Mouse (Mus musculus) embryonic facial prominence, embryonic 11.5 days (tissue): ENCODE data around the gene Smad6. TPM values are rescaled to one million over a fixed set of nuclear protein-coding genes. Genes with fewer than 3 reads are reported as not detected.
A peak's percentile ranks its signal among the peaks of the same experiment; 100 is the strongest.

Experiments
- ATAC-seq: fragments of 200-750 bp; cut with Nextera tagmentation; replicated peaks from 2 replicates; pipeline ENCODE4 v1.8.0; 2017; ENCODE audit warnings: low read depth; ENCODE audit not compliant: insufficient number of reproducible peaks, low FRiP score, low TSS enrichment
- DNase-seq: peaks from one replicate; pipeline ENCODE4 v3.0.0-alpha.2; 2015; ENCODE audit warnings: low spot score
- H3K27ac ChIP-seq: fragments of 300-500 bp; sonication (generic); replicated peaks from 2 replicates; pipeline ENCODE4 v1.5.1; 2014; ENCODE audit warnings: mild to moderate bottlenecking, low read depth, low read length, control low read depth
- H3K27me3 ChIP-seq: fragments of 300-500 bp; sonication (generic); 2 replicates; pipeline ENCODE4 v1.6.1; 2014; ENCODE audit warnings: mild to moderate bottlenecking, low read length, moderate library complexity, mixed read lengths; ENCODE audit not compliant: control insufficient read depth, insufficient read depth
- H3K36me3 ChIP-seq: fragments of 300-500 bp; sonication (generic); replicated peaks from 2 replicates; pipeline ENCODE4 v1.6.1; 2014; ENCODE audit warnings: low read depth, mild to moderate bottlenecking, low read length, moderate library complexity, mixed read lengths; ENCODE audit not compliant: control insufficient read depth, insufficient read depth
- H3K4me1 ChIP-seq: fragments of 300-500 bp; sonication (generic); 2 replicates; pipeline ENCODE4 v1.6.1; 2014; ENCODE audit warnings: low read length, mixed read lengths; ENCODE audit not compliant: control insufficient read depth, insufficient read depth
- H3K4me2 ChIP-seq: fragments of 300-500 bp; sonication (generic); 2 replicates; pipeline ENCODE4 v1.6.1; 2014; ENCODE audit warnings: low read depth, mild to moderate bottlenecking, control low read depth, low read length, moderate library complexity
- H3K4me3 ChIP-seq: fragments of 300-500 bp; sonication (generic); 2 replicates; pipeline ENCODE4 v1.5.1; 2014; ENCODE audit warnings: low read depth, low read length, control low read depth
- H3K9ac ChIP-seq: fragments of 300-500 bp; sonication (generic); replicated peaks from 2 replicates; pipeline ENCODE4 v1.6.1; 2014; ENCODE audit warnings: mild to moderate bottlenecking, control low read depth, low read length
- H3K9me3 ChIP-seq: fragments of 300-500 bp; sonication (generic); replicated peaks from 2 replicates; pipeline ENCODE4 v1.6.1; 2016; ENCODE audit warnings: mild to moderate bottlenecking, low read length, inconsistent platforms, mixed read lengths; ENCODE audit not compliant: control insufficient read depth
- WGBS: fragments of 180-500 bp; shearing (Covaris S2); extraction: QIAGEN DNeasy Blood & Tissue Kit; methylation state at CpG from one replicate; pipeline ENCODE4 v1.1.7; 2014; 5-methylcytosine and 5-hydroxymethylcytosine counted together
- polyA plus RNA-seq: library from polyadenylated mRNA; unstranded; fragments of >200 nt; fragmentation: Nextera tagmentation; extraction: Ambion mirVana; gene quantifications from 2 replicates; pipeline ENCODE4 v1.2.1, GENCODE M21; 2014

Gene Smad6
- polyA plus RNA-seq, 1 experiment from 2014 or later, result 9.3 TPM

DNA sequence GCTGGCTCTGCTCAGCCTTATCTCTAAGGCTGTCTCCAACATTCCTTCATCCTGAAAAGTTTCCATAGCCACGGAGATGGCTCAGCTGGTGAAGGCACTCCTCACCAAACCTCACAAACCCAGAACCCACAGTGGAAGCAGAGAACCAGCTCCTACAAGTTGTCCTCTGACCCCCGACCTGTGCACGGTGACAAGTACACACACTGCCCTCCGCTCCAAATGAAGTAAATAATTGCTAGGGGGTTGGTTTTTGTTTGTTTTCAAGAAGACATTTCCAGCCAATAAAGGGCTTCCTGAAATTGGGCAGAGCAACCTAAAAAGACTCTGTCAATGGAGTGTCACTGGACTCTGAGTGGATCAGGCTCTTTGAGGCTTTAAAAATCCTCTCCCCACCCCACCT, 31.9 kb upstream of the Smad6 start:
- H3K27ac ChIP-seq, result no peak overlapping the region
- no peak for DNase-seq
- H3K9ac ChIP-seq, result no peak overlapping the region
- WGBS, result 53% methylated on average over 4 of the region's 4 CpGs
- H3K4me1 ChIP-seq, result no peaks in the 10 kb centered on the region; the same call in none of the 2 replicates
- H3K4me3 ChIP-seq, result no peak overlapping the region
- H3K9me3 ChIP-seq, result no peaks in the 10 kb centered on the region
- ATAC-seq, result no peak
- no peaks in the 10 kb centered on the region for H3K36me3 ChIP-seq
- H3K27me3 ChIP-seq, result no peaks in the 10 kb centered on the region
- no peak overlapping the region for H3K4me2 ChIP-seq

DNA sequence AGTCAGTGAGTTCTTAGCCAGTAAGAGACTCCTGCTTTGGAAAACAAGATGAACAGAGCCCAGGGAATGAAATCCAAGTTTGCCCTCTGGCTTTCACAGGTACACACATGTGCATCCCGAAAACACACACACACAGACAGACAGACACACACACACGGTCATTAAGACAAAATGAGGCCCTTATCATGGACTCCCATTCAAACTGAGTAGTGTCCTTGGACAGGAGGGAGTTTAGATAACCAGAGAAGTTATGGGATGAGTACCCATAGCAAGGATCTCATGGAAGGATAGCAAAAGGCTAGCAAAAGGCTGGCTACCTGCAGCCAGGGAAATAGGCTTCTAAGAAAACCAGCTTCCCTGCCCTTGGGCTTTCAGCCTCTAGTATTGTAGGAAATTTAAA, 29.4 kb upstream of the Smad6 start:
- no peaks in the 10 kb centered on the region for H3K9me3 ChIP-seq
- no peak overlapping the region for H3K9ac ChIP-seq
- ATAC-seq (no peak), DNase-seq (no peak)
- H3K4me2 ChIP-seq, result no peak overlapping the region
- no peaks in the 10 kb centered on the region; the same call in 1 of the 2 replicates for H3K4me1 ChIP-seq
- WGBS, result 85% methylated on average over 2 of the region's 2 CpGs
- no peak overlapping the region for H3K4me3 ChIP-seq
- no peak overlapping the region for H3K27ac ChIP-seq
- no peaks in the 10 kb centered on the region for H3K27me3 ChIP-seq
- H3K36me3 ChIP-seq, result no peaks in the 10 kb centered on the region

DNA sequence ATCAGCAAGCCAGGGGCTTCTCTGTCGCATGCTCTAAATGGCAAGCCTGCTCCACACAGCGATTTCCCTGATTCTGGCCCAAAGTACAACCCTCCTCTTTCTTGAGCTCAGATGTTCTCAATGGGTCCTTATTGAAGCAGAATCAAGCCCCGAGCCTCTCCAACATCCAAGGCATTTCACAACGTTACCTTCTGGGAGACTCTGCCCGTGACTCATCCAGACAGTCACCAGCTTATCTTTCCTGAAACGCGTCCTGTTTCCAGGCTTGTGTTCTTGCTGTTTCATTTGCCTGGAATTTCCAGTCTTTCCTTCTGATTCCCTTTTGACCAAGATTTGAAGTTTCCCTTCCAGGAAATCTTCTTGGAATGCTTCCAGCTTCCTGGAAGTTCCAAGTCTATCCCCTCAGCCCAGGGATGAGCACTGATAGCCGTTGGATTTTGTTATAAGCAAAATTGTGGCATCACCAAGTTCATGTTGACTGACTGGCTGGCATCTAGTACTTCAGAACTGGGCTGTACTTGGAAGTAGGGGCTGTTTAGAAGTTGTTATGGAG, 28.7 kb upstream of the Smad6 start:
- H3K36me3 ChIP-seq, result no peaks in the 10 kb centered on the region
- no peaks in the 10 kb centered on the region for H3K9me3 ChIP-seq
- ATAC-seq, result no peak
- H3K4me2 ChIP-seq, result peak overlapping the region; percentile 70
- no peaks in the 10 kb centered on the region for H3K27me3 ChIP-seq
- no peaks in the 10 kb centered on the region for H3K4me1 ChIP-seq
- WGBS, result 37% methylated on average over 8 of the region's 8 CpGs
- no peak for DNase-seq
- peak overlapping the region; percentile 33; the same call in 1 of the 2 replicates for H3K4me3 ChIP-seq
- H3K9ac ChIP-seq, result no peak overlapping the region; the same call in 1 of the 2 replicates
- no peak overlapping the region for H3K27ac ChIP-seq

DNA sequence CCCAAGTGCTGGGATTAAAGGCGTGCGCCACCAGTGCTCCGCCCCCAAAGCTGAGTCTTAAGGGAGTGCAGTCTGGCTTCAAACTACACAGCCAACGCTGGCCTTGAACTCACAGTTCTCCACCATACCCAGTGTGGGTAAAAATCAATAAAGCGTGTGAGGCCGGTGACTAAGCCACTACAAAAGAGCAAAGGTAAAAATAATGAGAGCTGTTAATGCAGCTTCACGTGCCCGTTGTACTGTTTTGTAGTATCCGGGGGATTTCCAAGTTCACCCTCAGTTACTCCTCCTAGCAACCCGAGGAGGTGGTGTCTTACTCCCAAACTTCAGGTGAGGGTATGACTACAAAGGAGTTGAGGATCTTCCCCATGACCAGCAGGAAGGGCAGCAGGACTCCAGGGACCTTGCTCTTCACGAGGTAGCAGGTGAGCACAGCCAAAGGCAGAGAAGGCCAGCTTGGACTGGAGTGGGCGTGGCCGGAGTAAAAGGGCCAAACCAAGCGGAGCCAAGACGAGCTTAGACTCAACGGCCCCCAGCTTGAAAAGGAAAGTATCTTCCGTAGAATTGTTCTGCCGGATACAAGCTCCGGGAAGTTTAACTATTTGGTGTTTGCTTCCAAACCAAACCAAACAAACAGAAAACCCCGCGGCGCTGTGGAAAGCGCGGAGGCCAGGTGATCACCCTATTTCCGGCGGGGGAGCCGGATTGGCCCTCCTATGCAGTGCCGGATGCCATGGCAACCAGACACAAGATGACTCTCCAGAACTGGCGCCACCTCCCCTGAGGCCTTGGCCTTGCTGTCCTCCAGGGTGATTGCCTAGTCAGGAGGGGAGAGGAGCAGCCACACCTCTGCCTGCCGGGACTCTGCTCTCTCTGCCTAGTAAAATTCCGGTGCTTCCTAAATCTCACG, 27.9 kb upstream of the Smad6 start:
- ATAC-seq (peak; percentile 80), DNase-seq (peak; percentile 83)
- Histone ChIP-seq H3K4me1 (peaks cover 7% of the 10 kb centered on the region; the same call in 1 of the 2 replicates), H3K4me3 (peak overlapping the region; percentile 33), H3K9me3 (no peaks in the 10 kb centered on the region), H3K9ac (peak overlapping the region; percentile 45), H3K36me3 (no peaks in the 10 kb centered on the region), H3K27ac (peak overlapping the region; percentile 28; the same call in 1 of the 2 replicates), H3K27me3 (no peaks in the 10 kb centered on the region), H3K4me2 (peak overlapping the region; percentile 70)
- WGBS, result 9% methylated on average over 32 of the region's 32 CpGs

DNA sequence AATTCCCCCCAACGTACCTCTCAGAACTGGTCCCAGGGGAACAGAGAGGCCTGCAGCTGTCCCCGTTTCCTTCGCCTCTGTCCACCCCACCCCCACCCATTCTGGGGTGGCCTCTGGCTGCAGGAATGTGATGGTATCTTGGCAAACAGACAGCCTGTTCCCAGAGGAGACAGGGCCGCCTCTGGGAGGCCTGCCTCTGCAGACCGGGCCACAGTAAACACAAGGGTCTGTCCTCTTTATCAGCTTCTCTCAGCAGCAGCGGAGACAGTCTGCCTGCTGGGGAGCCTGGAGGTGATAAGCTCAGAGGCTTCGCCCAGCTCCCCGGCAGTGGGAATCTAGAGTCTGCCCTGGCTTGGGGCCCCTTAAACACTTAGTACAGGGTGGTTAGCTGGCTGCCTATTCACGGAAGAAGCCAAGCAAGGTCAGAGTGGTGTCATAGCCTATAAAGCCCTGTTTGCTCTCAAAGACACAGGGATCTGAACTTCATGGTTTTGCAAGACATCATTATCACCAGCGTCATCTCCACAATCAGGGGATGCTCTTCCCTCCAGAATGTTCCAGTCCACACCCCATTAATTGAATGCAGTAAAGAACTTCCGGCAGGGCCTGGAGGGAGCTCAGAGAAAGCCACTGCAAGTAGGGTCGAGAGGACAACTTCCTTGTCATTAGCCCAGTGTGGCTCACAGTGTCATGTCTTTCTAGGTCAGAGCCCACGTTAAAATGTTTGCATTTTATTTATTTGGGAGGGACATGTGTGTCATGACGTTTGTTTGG, 23.4 kb upstream of the Smad6 start:
- WGBS, result 25% methylated on average over 14 of the region's 14 CpGs
- DNase-seq (peak; percentile 21), ATAC-seq (0 out of 2 replicates have a peak, but pooled peaks have one; percentile 49)
- Histone ChIP-seq H3K27me3 (no peaks in the 10 kb centered on the region), H3K4me1 (peaks cover 7% of the 10 kb centered on the region; the same call in 1 of the 2 replicates), H3K36me3 (no peaks in the 10 kb centered on the region), H3K4me3 (no peak overlapping the region), H3K9me3 (no peaks in the 10 kb centered on the region), H3K9ac (peak overlapping the region; percentile 23), H3K27ac (peak overlapping the region; percentile 49; the same call in 1 of the 2 replicates), H3K4me2 (no peak overlapping the region)

DNA sequence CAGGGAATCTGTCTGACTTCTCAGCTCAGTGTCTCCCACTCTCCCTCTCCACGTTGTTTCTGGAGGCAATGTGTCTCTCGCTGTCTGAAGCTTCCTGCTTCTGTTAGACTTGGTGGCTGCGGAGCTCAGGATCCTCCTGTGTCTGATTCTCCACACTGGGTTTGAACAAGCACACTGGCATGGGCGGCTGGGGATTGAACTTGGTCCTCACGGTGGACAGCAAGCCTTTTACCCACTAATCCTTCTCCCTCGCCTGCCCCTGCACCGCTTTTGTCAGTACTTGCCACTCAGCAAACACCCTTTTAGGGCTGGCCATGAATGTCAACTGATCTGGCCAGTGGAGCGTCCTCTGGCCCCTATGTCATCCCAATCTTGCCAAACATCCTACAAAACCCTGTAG, 22.5 kb upstream of the Smad6 start:
- Histone ChIP-seq H3K36me3 (no peaks in the 10 kb centered on the region), H3K27ac (no peak overlapping the region), H3K27me3 (no peaks in the 10 kb centered on the region), H3K4me3 (no peak overlapping the region), H3K4me2 (no peak overlapping the region), H3K9me3 (no peaks in the 10 kb centered on the region), H3K4me1 (peaks cover 7% of the 10 kb centered on the region; the same call in 1 of the 2 replicates), H3K9ac (no peak overlapping the region)
- ATAC-seq (no peak), DNase-seq (no peak)
- 76% methylated on average over 8 of the region's 8 CpGs for WGBS

DNA sequence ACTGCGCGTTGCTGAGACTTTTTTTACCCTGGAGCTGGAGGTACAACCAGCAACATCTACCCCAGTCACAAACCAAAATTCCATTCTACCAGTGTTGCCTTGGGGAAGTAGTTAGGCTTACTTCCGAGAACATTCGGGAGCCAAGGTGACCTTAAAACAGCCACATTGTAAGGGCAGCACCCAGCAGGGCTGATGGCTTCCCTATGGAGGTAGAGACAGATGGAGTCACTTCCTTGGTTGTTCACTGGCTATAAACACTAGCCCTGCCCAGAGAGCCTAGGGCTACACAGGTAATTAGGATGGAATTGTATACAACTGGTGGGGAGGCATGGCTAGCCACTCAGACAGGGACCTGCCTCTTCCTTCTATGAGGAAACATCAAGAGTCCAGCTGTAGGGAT, 21.1 kb upstream of the Smad6 start:
- no peak overlapping the region for H3K9ac ChIP-seq
- no peak overlapping the region for H3K4me3 ChIP-seq
- no peaks in the 10 kb centered on the region for H3K36me3 ChIP-seq
- H3K4me1 ChIP-seq, result peaks cover 7% of the 10 kb centered on the region; the same call in 1 of the 2 replicates
- H3K4me2 ChIP-seq, result no peak overlapping the region
- ATAC-seq (no peak), DNase-seq (no peak)
- no peak overlapping the region for H3K27ac ChIP-seq
- no peaks in the 10 kb centered on the region for H3K9me3 ChIP-seq
- H3K27me3 ChIP-seq, result no peaks in the 10 kb centered on the region
- 89% methylated on average over 4 of the region's 4 CpGs for WGBS
